In genomic region chr15:72360463-72361030, GRCm38 (mm10) we compare ENCODE assay signal across 16 mouse cellular contexts.
DNase-seq lines count a peak whose midpoint lies in the region; ATAC-seq lines count a peak whose summit lies in the region.
"Had no signal": no experiment of that assay in that cellular context is flagged by ENCODE, and none has a peak within 500 bp of the region (broad histone marks: within the 10 kb centered on the region; RNA-seq: fewer than 3 reads in every experiment).

No protein-coding gene starts in this region.

- no peak overlapping the region for H3K4me2 ChIP-seq in forebrain, embryonic 16.5 days (ENCODE audit: low read length)
- H3K4me2 ChIP-seq: heart, embryonic 11.5 days had no signal

- H3K9me3 ChIP-seq in forebrain, embryonic 16.5 days (ENCODE audit: control insufficient read depth, low read length), result no peaks in the 10 kb centered on the region
- H3K9me3 ChIP-seq: embryonic facial prominence, embryonic 10.5 days; hindbrain, embryonic 10.5 days had no signal

- H3K36me3 ChIP-seq in forebrain, embryonic 16.5 days (ENCODE audit: control insufficient read depth, insufficient read depth), result no peaks in the 10 kb centered on the region
- H3K36me3 ChIP-seq: embryonic facial prominence, embryonic 10.5 days; G1E; hindbrain, embryonic 10.5 days had no signal

- 74% methylated on average over 4 of the region's 4 CpGs for WGBS in forebrain, embryonic 16.5 days

- no peak for DNase-seq in frontal cortex, postnatal 25 days (ENCODE audit: low spot score in 2 of 2)
- DNase-seq in lung, postnatal 10 days, result peak; percentile 2
- DNase-seq in lung, postnatal 25 days (ENCODE audit: low spot score), result no peak
- DNase-seq in cerebellum, adult 11 months, result peak; percentile 99
- DNase-seq in heart, adult 8-10 months (ENCODE audit: low spot score), result no peak
- no peak for DNase-seq in spleen, adult 18-20 months
- DNase-seq: B cell, adult 2 months; lung, postnatal 4 days had no signal

- H3K4me3 ChIP-seq in forebrain, embryonic 16.5 days (replicated peaks; ENCODE audit: low read length), result no peak overlapping the region
- H3K4me3 ChIP-seq: embryonic facial prominence, embryonic 10.5 days; hindbrain, embryonic 10.5 days; myocyte had no signal

- peak; percentile 34 for ATAC-seq in frontal cortex, adult (ENCODE audit: low TSS enrichment)
- peak; percentile 74 for ATAC-seq in forebrain, embryonic 16.5 days

- H3K4me1 ChIP-seq in forebrain, embryonic 16.5 days (replicated peaks; ENCODE audit: control insufficient read depth, insufficient read depth, low read length), result no peaks in the 10 kb centered on the region
- H3K4me1 ChIP-seq: embryonic facial prominence, embryonic 10.5 days; hindbrain, embryonic 10.5 days had no signal

- no peaks in the 10 kb centered on the region for H3K27me3 ChIP-seq in forebrain, embryonic 16.5 days (replicated peaks; ENCODE audit: control insufficient read depth, insufficient read depth, low read length)

- H3K9ac ChIP-seq in forebrain, embryonic 16.5 days (replicated peaks; ENCODE audit: low read depth, low read length), result no peak overlapping the region
- H3K9ac ChIP-seq: liver, embryonic 14.5 days had no signal

- no peak overlapping the region for H3K27ac ChIP-seq in forebrain, embryonic 16.5 days (ENCODE audit: low read length)
- H3K27ac ChIP-seq: embryonic facial prominence, embryonic 10.5 days; hindbrain, embryonic 10.5 days; liver, embryonic 14.5 days had no signal

Comparison
In these comparisons a context has a peak if more than half of its experiments do, and no peak if none do; other contexts are left out.
1. DNase-seq: peak in lung, postnatal 10 days (single experiment) and cerebellum, adult 11 months (single experiment); none in frontal cortex, postnatal 25 days (0 of 2), lung, postnatal 25 days (single experiment), heart, adult 8-10 months (single experiment) and spleen, adult 18-20 months (0 of 2).